Mouse (Mus musculus): ENCODE results near the gene Mapk1ip1l. TPM values are rescaled to one million over a fixed set of nuclear protein-coding genes. Genes with fewer than 3 reads are reported as not detected.

Gene Mapk1ip1l
- total RNA-seq, 1 experiment, result 57.1 TPM

- H3K27ac ChIP-seq (ENCODE audit: insufficient read depth, low read depth, low read length, poor library complexity, severe bottlenecking), result no peak overlapping the region
- no peaks in the 10 kb centered on the region; a peak in 1 of 4 replicates for H3K4me1 ChIP-seq (ENCODE audit: control insufficient read depth in 2 of 2, insufficient read depth in 2 of 2, low read length in 2 of 2, poor library complexity in 1 of 2)
- H3K9ac ChIP-seq (ENCODE audit: insufficient read depth, low read depth, low read length, poor library complexity, severe bottlenecking), result no peak overlapping the region
- no peak for TF ChIP-seq HCFC1 (IDR thresholded peaks at IDR 0.05; ENCODE audit: borderline replicate concordance, insufficient read depth, low read length)
- TF ChIP-seq MAFK (IDR thresholded peaks at IDR 0.05; ENCODE audit: insufficient read depth, low read depth, low read length), result no peak
- TF ChIP-seq ZC3H11A (IDR thresholded peaks at IDR 0.05; ENCODE audit: borderline replicate concordance, low read depth, low read length), result no peak
- no peak for TF ChIP-seq CHD2 (IDR thresholded peaks at IDR 0.05; ENCODE audit: low read depth, low read length)
- TF ChIP-seq ZNF384 (IDR thresholded peaks at IDR 0.05; ENCODE audit: low read depth, low read length), result no peak
- H3K9me3 ChIP-seq (ENCODE audit: control insufficient read depth, insufficient read depth, low read depth, low read length), result no peaks in the 10 kb centered on the region
- no peak overlapping the region for H3K4me3 ChIP-seq (ENCODE audit: insufficient read depth in 1 of 2, low read depth in 1 of 2, low read length in 2 of 2, poor library complexity in 1 of 2, severe bottlenecking in 1 of 2)
- H3K36me3 ChIP-seq (ENCODE audit: control insufficient read depth, insufficient read depth, low read length, poor library complexity, severe bottlenecking), result peaks cover 5% of the 10 kb centered on the region; the same call in 1 of the 2 replicates
- in situ Hi-C loops (cut with MboI; ENCODE audit: low sequenced_read_pairs in 2 of 2, unreplicated experiment in 2 of 2), result no loop called here
- no peak for DNase-seq (ENCODE audit: low read depth, low spot score)
These were observed 11.9 kb upstream of the Mapk1ip1l start for GRCm38 (mm10) chr14:47286215-47286614.

- Histone ChIP-seq H3K9ac (ENCODE audit: insufficient read depth, low read depth, low read length, poor library complexity, severe bottlenecking) (no peak overlapping the region), H3K36me3 (ENCODE audit: control insufficient read depth, insufficient read depth, low read length, poor library complexity, severe bottlenecking) (peaks cover 5% of the 10 kb centered on the region; the same call in 1 of the 2 replicates), H3K9me3 (ENCODE audit: control insufficient read depth, insufficient read depth, low read depth, low read length) (no peaks in the 10 kb centered on the region), H3K27ac (ENCODE audit: insufficient read depth, low read depth, low read length, poor library complexity, severe bottlenecking) (no peak overlapping the region), H3K4me1 (ENCODE audit: control insufficient read depth in 2 of 2, insufficient read depth in 2 of 2, low read length in 2 of 2, poor library complexity in 1 of 2) (no peaks in the 10 kb centered on the region; a peak in 1 of 4 replicates), H3K4me3 (ENCODE audit: insufficient read depth in 1 of 2, low read depth in 1 of 2, low read length in 2 of 2, poor library complexity in 1 of 2, severe bottlenecking in 1 of 2) (no peak overlapping the region)
- in situ Hi-C loops (cut with MboI; ENCODE audit: low sequenced_read_pairs in 2 of 2, unreplicated experiment in 2 of 2), result no loop called here
- TF ChIP-seq ZNF384 (IDR thresholded peaks at IDR 0.05; ENCODE audit: low read depth, low read length) (no peak), CHD2 (IDR thresholded peaks at IDR 0.05; ENCODE audit: low read depth, low read length) (no peak), MAFK (IDR thresholded peaks at IDR 0.05; ENCODE audit: insufficient read depth, low read depth, low read length) (no peak), HCFC1 (IDR thresholded peaks at IDR 0.05; ENCODE audit: borderline replicate concordance, insufficient read depth, low read length) (no peak), ZC3H11A (IDR thresholded peaks at IDR 0.05; ENCODE audit: borderline replicate concordance, low read depth, low read length) (no peak)
- DNase-seq (ENCODE audit: low read depth, low spot score), result no peak
These were observed 11.0 kb upstream of the Mapk1ip1l start for GRCm38 (mm10) chr14:47287021-47287420.

- no peak for DNase-seq (ENCODE audit: low read depth, low spot score)
- Histone ChIP-seq H3K9ac (ENCODE audit: insufficient read depth, low read depth, low read length, poor library complexity, severe bottlenecking) (no peak overlapping the region), H3K27ac (ENCODE audit: insufficient read depth, low read depth, low read length, poor library complexity, severe bottlenecking) (no peak overlapping the region), H3K4me1 (ENCODE audit: control insufficient read depth in 2 of 2, insufficient read depth in 2 of 2, low read length in 2 of 2, poor library complexity in 1 of 2) (peaks cover 1 to 2% of the 10 kb centered on the region in 2 experiments; a peak in 2 of 4 replicates), H3K4me3 (ENCODE audit: insufficient read depth in 1 of 2, low read depth in 1 of 2, low read length in 2 of 2, poor library complexity in 1 of 2, severe bottlenecking in 1 of 2) (no peak overlapping the region), H3K9me3 (ENCODE audit: control insufficient read depth, insufficient read depth, low read depth, low read length) (no peaks in the 10 kb centered on the region), H3K36me3 (ENCODE audit: control insufficient read depth, insufficient read depth, low read length, poor library complexity, severe bottlenecking) (peaks cover 5% of the 10 kb centered on the region; the same call in 1 of the 2 replicates)
- in situ Hi-C loops (cut with MboI; ENCODE audit: low sequenced_read_pairs in 2 of 2, unreplicated experiment in 2 of 2), result no loop called here
- TF ChIP-seq ZNF384 (IDR thresholded peaks at IDR 0.05; ENCODE audit: low read depth, low read length) (no peak), CHD2 (IDR thresholded peaks at IDR 0.05; ENCODE audit: low read depth, low read length) (no peak), HCFC1 (IDR thresholded peaks at IDR 0.05; ENCODE audit: borderline replicate concordance, insufficient read depth, low read length) (no peak), MAFK (IDR thresholded peaks at IDR 0.05; ENCODE audit: insufficient read depth, low read depth, low read length) (no peak), ZC3H11A (IDR thresholded peaks at IDR 0.05; ENCODE audit: borderline replicate concordance, low read depth, low read length) (no peak)
These were observed 6.3 kb upstream of the Mapk1ip1l start for GRCm38 (mm10) chr14:47291772-47292171.

- H3K27ac ChIP-seq (ENCODE audit: insufficient read depth, low read depth, low read length, poor library complexity, severe bottlenecking), result no peak overlapping the region
- in situ Hi-C loops (cut with MboI; ENCODE audit: low sequenced_read_pairs in 2 of 2, unreplicated experiment in 2 of 2), result no loop called here
- peaks cover 2 to 7% of the 10 kb centered on the region in 2 experiments; a peak in 2 of 4 replicates for H3K4me1 ChIP-seq (ENCODE audit: control insufficient read depth in 2 of 2, insufficient read depth in 2 of 2, low read length in 2 of 2, poor library complexity in 1 of 2)
- TF ChIP-seq HCFC1 (IDR thresholded peaks at IDR 0.05; ENCODE audit: borderline replicate concordance, insufficient read depth, low read length) (no peak), ZC3H11A (IDR thresholded peaks at IDR 0.05; ENCODE audit: borderline replicate concordance, low read depth, low read length) (no peak), MAFK (IDR thresholded peaks at IDR 0.05; ENCODE audit: insufficient read depth, low read depth, low read length) (no peak)
- no peak for DNase-seq (ENCODE audit: low read depth, low spot score)
- no peaks in the 10 kb centered on the region for H3K9me3 ChIP-seq (ENCODE audit: control insufficient read depth, insufficient read depth, low read depth, low read length)
- peaks cover 5% of the 10 kb centered on the region; the same call in 1 of the 2 replicates for H3K36me3 ChIP-seq (ENCODE audit: control insufficient read depth, insufficient read depth, low read length, poor library complexity, severe bottlenecking)
- no peak overlapping the region for H3K9ac ChIP-seq (ENCODE audit: insufficient read depth, low read depth, low read length, poor library complexity, severe bottlenecking)
- H3K4me3 ChIP-seq (ENCODE audit: insufficient read depth in 1 of 2, low read depth in 1 of 2, low read length in 2 of 2, poor library complexity in 1 of 2, severe bottlenecking in 1 of 2), result no peak overlapping the region
These were observed 3.9 kb upstream of the Mapk1ip1l start for GRCm38 (mm10) chr14:47294136-47294535.

GRCm38 (mm10) chr14:47296232-47296631 lies 1.8 kb upstream of the Mapk1ip1l start:
- H3K4me3 ChIP-seq (ENCODE audit: insufficient read depth in 1 of 2, low read depth in 1 of 2, low read length in 2 of 2, poor library complexity in 1 of 2, severe bottlenecking in 1 of 2), result no peak overlapping the region
- TF ChIP-seq HCFC1 (IDR thresholded peaks at IDR 0.05; ENCODE audit: borderline replicate concordance, insufficient read depth, low read length), result no peak
- TF ChIP-seq ZNF384 (IDR thresholded peaks at IDR 0.05; ENCODE audit: low read depth, low read length), result no peak
- TF ChIP-seq MAFK (IDR thresholded peaks at IDR 0.05; ENCODE audit: insufficient read depth, low read depth, low read length), result no peak
- no peak for TF ChIP-seq ZC3H11A (IDR thresholded peaks at IDR 0.05; ENCODE audit: borderline replicate concordance, low read depth, low read length)
- TF ChIP-seq CHD2 (IDR thresholded peaks at IDR 0.05; ENCODE audit: low read depth, low read length), result no peak
- in situ Hi-C loops (cut with MboI; ENCODE audit: low sequenced_read_pairs in 2 of 2, unreplicated experiment in 2 of 2), result no loop called here
- no peak overlapping the region for H3K9ac ChIP-seq (ENCODE audit: insufficient read depth, low read depth, low read length, poor library complexity, severe bottlenecking)
- no peaks in the 10 kb centered on the region for H3K36me3 ChIP-seq (ENCODE audit: control insufficient read depth, insufficient read depth, low read length, poor library complexity, severe bottlenecking)
- DNase-seq (ENCODE audit: low read depth, low spot score), result no peak
- no peaks in the 10 kb centered on the region for H3K9me3 ChIP-seq (ENCODE audit: control insufficient read depth, insufficient read depth, low read depth, low read length)
- H3K4me1 ChIP-seq (ENCODE audit: control insufficient read depth in 2 of 2, insufficient read depth in 2 of 2, low read length in 2 of 2, poor library complexity in 1 of 2), result peaks cover 4 to 16% of the 10 kb centered on the region in 2 experiments
- H3K27ac ChIP-seq (ENCODE audit: insufficient read depth, low read depth, low read length, poor library complexity, severe bottlenecking), result no peak overlapping the region
